Mouse (Mus musculus) liver, embryonic 15.5 days (tissue): Measurements from ENCODE around the gene Pam. TPM values are rescaled to one million over a fixed set of nuclear protein-coding genes. Genes with fewer than 3 reads are reported as not detected.

Source experiments
- ATAC-seq: fragments of 200-750 bp; cut with Nextera tagmentation; 2 replicates; pipeline ENCODE4 v1.8.0; 2017; ENCODE audit warnings: moderate number of reproducible peaks, mild to moderate bottlenecking, moderate library complexity; ENCODE audit not compliant: insufficient read depth
- H3K27ac ChIP-seq: fragments of 300-500 bp; sonication (generic); replicated peaks from 2 replicates; pipeline ENCODE4 v1.5.1; 2015; ENCODE audit warnings: mild to moderate bottlenecking, inconsistent platforms
- H3K27me3 ChIP-seq: fragments of 300-500 bp; sonication (generic); 2 replicates; pipeline ENCODE4 v1.6.1; 2015; ENCODE audit warnings: mild to moderate bottlenecking, inconsistent platforms
- H3K36me3 ChIP-seq: fragments of 300-500 bp; sonication (generic); replicated peaks from 2 replicates; pipeline ENCODE4 v1.6.1; 2015; ENCODE audit warnings: moderate library complexity, mild to moderate bottlenecking, inconsistent platforms
- H3K4me1 ChIP-seq: fragments of 300-500 bp; sonication (generic); replicated peaks from 2 replicates; pipeline ENCODE4 v1.6.1; 2015; ENCODE audit warnings: inconsistent platforms
- H3K4me2 ChIP-seq: fragments of 300-500 bp; sonication (generic); 2 replicates; pipeline ENCODE4 v1.6.1; 2015; ENCODE audit warnings: moderate library complexity, mild to moderate bottlenecking, inconsistent platforms
- H3K4me3 ChIP-seq: fragments of 300-500 bp; sonication (generic); replicated peaks from 2 replicates; pipeline ENCODE4 v1.5.1; 2015; ENCODE audit warnings: mild to moderate bottlenecking, inconsistent platforms
- H3K9ac ChIP-seq: fragments of 300-500 bp; sonication (generic); 2 replicates; pipeline ENCODE4 v1.6.1; 2015; ENCODE audit warnings: moderate library complexity, mild to moderate bottlenecking, inconsistent platforms
- H3K9me3 ChIP-seq: fragments of 300-500 bp; sonication (generic); replicated peaks from 2 replicates; pipeline ENCODE4 v1.6.1; 2016; ENCODE audit warnings: inconsistent platforms
- WGBS: fragments of 180-500 bp; shearing (Covaris S2); methylation state at CpG from one replicate; pipeline ENCODE4 v1.1.7; 2015; ENCODE audit warnings: mixed read lengths; ENCODE audit not compliant: insufficient replicate concordance; 5-methylcytosine and 5-hydroxymethylcytosine counted together
- polyA plus RNA-seq: library from polyadenylated mRNA; unstranded; fragments of >200 nt; fragmentation: Nextera tagmentation; extraction: Ambion mirVana; gene quantifications from 2 replicates; pipeline ENCODE4 v1.2.1, GENCODE M21; 2015

Gene Pam
- polyA plus RNA-seq, result 7.1 and 7.5 TPM in 2 replicates

DNA sequence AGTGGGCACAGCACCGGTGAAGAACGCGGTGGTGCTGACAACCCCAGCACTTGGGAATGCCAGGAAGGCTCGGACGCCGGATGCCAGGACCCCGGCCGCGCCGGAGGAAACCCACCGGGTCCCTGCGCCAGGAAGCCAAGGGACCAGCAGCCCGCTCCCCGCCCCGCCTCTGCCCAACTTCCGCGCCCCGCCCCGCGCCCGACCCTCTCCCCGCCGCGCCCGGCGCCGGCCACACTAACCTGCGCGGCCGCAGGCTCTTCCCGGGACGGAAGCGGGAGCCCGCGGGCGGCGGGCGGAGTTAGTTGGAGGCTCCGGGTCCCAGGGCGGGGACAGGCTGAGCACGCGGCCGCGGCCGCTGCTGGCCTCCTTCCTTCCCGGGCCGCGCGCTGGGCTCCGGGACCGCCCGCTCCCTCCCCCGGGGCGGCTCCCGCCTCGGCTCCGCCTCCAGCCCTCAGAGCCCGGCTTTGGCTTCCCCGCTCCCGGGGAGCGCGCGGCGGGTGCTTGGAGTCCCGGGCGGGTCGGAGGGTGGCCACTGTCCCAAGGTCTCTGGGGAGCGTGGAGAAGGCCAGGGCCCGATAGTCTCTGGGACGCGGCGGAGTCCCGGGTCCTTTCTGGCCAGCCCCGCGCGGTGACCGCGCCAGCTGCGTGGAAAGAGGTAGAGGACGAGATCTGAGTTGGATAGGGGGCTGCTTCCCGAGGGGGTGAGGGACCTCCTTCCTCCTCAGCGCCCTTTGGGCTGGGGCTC is at the start of gene Pam:
Pam (minus strand) TSS at position 401 of the 745 bp plus-strand sequence.
- Histone ChIP-seq H3K36me3 (no peaks in the 10 kb centered on the region), H3K4me1 (peaks cover 9% of the 10 kb centered on the region), H3K4me2 (peak within 1 kb of the TSS; percentile 81), H3K27me3 (peaks cover 30% of the 10 kb centered on the region), H3K9me3 (no peaks in the 10 kb centered on the region), H3K9ac (peak within 1 kb of the TSS; percentile 54), H3K4me3 (peak within 1 kb of the TSS; percentile 65), H3K27ac (0 out of 2 replicates have a peak within 1 kb of the TSS, but pooled peaks have one; percentile 6)
- peak; percentile 95 for ATAC-seq
- WGBS, result under 1% methylated on average over 80 of the region's 82 CpGs

DNA sequence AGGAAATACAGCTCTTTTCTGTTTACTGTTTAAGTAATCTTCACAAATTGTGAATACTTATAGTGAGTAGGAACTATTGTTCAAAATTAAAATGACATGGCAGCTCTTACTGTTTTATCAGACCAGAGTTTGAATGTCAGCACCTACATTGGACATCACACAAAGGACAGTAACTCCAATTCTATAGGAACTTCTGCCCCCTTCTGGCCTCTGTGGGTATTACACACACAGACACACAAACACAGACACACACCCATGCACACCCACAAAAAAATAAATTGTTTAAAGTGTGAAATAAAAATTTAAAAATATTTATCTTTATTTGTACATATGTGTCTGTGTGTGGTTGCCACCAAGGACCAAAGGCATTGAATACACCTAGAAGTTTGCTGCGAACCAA is 49.4 kb upstream of the Pam start:
- Histone ChIP-seq H3K36me3 (no peaks in the 10 kb centered on the region), H3K4me1 (no peaks in the 10 kb centered on the region), H3K27ac (no peak overlapping the region), H3K9ac (no peak overlapping the region), H3K4me3 (no peak overlapping the region), H3K27me3 (no peaks in the 10 kb centered on the region), H3K4me2 (no peak overlapping the region), H3K9me3 (no peaks in the 10 kb centered on the region)
- WGBS, result 70% methylated on average over 1 of the region's 1 CpGs
- ATAC-seq, result no peak

DNA sequence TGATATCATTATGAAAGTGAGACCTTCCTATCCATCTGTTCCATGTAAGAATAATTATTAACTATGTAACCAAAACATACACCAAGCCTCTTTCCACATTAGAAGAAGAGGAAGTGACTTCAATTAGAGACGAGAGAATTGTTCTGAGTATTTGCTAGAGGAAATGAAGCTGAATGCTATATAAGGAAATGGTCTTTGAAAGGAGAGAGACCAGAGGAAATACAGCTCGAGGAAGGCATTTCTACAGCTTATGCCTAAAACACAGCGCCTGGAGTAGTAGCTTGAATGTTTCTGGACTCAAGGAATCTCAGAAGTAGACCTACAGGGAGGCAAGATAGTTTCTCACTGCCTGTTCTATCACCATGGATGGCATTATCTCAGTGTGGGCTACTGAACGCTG is 35.8 kb upstream of the Pam start:
- Histone ChIP-seq H3K27ac (0 out of 2 replicates have a peak overlapping the region, but pooled peaks have one; percentile 41), H3K4me1 (no peaks in the 10 kb centered on the region), H3K27me3 (no peaks in the 10 kb centered on the region), H3K9me3 (no peaks in the 10 kb centered on the region), H3K9ac (no peak overlapping the region), H3K4me3 (no peak overlapping the region), H3K36me3 (no peaks in the 10 kb centered on the region), H3K4me2 (no peak overlapping the region)
- 14% methylated on average over 4 of the region's 4 CpGs for WGBS
- ATAC-seq, result no peak

DNA sequence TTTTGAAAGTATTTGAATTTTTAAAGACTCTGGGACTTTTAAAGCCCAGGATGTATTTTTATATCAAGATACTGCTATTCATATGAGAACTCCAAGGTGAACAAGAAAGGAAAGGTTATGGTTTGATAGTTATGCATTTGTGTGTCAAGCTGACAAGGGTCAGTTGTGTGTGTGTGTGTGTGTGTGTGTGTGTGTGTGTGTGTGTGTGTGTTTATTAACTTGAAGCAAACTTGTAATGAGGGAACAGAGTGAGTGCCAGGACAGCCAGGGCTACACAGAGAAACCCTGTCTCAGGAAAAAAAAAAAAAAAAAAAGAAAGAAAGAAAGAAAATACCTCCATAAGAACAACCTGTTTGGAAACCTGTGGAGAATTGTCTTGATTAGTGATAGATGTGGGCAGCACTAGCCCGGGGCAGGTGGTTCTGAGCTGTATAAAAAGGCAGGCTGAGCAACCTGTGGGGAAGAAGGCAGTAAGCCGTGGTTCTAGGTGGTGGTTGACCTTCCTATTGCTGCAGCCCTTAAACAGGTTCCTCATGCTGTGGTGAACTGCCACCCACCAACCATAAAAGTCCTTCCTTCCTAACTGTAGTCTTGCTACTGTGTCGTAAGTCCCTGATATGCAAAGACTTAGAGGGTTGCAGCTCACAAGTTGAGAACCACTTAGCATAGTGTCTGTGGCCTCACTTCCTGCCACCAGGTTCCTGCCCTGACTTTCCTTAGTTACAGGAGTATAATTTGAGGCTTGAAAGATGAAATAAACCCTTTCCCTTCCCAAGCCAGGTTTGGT is 34.3 kb upstream of the Pam start:
- Histone ChIP-seq H3K4me2 (no peak overlapping the region), H3K36me3 (no peaks in the 10 kb centered on the region), H3K27me3 (no peaks in the 10 kb centered on the region), H3K4me3 (no peak overlapping the region), H3K9ac (no peak overlapping the region), H3K9me3 (no peaks in the 10 kb centered on the region), H3K4me1 (no peaks in the 10 kb centered on the region), H3K27ac (no peak overlapping the region)
- 45% methylated on average over 3 of the region's 3 CpGs for WGBS
- peak; percentile 44 for ATAC-seq

DNA sequence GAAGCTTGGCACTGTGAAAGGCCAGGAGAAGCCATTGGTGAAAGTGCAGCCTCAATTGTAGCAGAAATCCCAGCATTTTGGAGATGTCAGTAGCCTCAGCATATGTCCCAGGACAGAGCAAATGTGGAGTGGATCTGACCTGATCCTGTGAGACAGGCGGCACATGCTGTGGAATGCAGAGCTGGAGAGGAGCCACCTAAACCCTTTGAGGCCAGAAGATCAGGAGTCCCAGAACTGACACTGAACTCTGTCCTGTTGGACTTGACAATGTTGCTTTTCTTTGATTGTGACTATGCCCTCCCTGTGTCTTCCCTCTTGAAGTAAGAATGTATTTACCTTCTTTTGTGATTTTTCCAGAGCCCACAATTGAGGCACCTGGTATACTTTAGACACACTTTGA is 33.7 kb upstream of the Pam start:
- no peaks in the 10 kb centered on the region for H3K4me1 ChIP-seq
- H3K9ac ChIP-seq, result no peak overlapping the region
- H3K9me3 ChIP-seq, result no peaks in the 10 kb centered on the region
- H3K27ac ChIP-seq, result no peak overlapping the region
- H3K4me2 ChIP-seq, result no peak overlapping the region
- no peak overlapping the region for H3K4me3 ChIP-seq
- WGBS, result 45% methylated on average over 1 of the region's 1 CpGs
- no peak for ATAC-seq
- H3K36me3 ChIP-seq, result no peaks in the 10 kb centered on the region
- H3K27me3 ChIP-seq, result no peaks in the 10 kb centered on the region

DNA sequence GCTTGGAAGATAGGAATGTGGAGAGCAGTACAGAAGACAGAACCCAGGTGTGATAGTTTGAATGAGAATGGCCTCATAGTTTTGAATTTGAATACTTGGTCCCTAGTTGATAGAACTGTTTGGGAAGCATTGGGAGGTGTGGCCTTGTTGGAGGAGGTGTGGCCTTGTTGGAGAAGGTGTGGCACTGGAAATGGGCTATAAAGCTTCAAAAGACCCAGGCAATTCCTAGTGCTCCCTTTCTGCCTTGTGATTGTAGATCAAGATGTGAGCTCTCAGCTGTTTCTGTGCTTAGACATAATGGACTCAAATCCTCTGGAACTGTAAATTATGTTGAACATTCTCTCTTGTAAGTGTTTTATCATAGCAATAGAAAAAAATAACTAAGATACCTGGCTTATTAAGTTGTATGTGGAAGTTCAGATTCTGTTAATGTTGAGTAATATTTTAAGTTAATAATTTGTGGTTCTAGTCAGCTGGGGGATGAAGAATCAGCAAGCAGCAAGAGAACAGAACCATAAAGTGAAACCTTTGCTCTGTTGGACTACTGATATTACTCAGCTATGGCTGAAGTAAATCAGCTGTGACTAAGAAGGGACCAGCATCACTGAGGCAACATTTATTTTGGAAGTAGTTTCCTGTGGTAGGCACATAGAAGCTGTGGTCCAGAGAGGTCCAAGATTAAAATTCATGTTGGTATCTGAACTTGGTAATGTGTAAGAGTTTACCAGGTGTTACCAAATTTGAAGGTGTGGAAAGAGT is 33.1 kb upstream of the Pam start:
- H3K27me3 ChIP-seq, result no peaks in the 10 kb centered on the region
- no peaks in the 10 kb centered on the region for H3K4me1 ChIP-seq
- H3K4me3 ChIP-seq, result no peak overlapping the region
- ATAC-seq, result no peak
- no peak overlapping the region for H3K9ac ChIP-seq
- H3K27ac ChIP-seq, result no peak overlapping the region
- H3K9me3 ChIP-seq, result no peaks in the 10 kb centered on the region
- no peaks in the 10 kb centered on the region for H3K36me3 ChIP-seq
- no peak overlapping the region for H3K4me2 ChIP-seq

DNA sequence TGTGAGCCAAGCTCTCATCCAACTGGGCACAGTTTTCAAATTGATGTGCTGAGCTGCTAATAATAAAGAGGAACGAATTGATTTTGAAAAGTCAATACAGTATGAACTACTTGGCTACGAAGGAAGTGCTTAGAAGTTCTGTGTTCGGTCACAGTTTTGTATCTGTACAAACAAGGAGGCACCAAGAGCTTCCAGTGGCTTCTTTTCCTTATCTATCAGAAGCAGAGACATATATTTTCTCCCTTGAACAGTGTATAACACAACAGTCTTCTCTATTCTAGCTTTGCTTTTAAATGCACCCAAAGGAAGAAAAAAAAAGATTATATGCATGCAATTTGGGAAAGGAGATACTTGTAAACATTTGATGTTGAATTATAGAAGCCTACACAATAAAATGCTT is 30.8 kb upstream of the Pam start:
- no peaks in the 10 kb centered on the region for H3K9me3 ChIP-seq
- no peak overlapping the region for H3K4me3 ChIP-seq
- H3K36me3 ChIP-seq, result no peaks in the 10 kb centered on the region
- no peak overlapping the region for H3K27ac ChIP-seq
- no peaks in the 10 kb centered on the region for H3K4me1 ChIP-seq
- ATAC-seq, result no peak
- H3K4me2 ChIP-seq, result no peak overlapping the region
- 32% methylated on average over 3 of the region's 3 CpGs for WGBS
- H3K9ac ChIP-seq, result no peak overlapping the region
- no peaks in the 10 kb centered on the region for H3K27me3 ChIP-seq

DNA sequence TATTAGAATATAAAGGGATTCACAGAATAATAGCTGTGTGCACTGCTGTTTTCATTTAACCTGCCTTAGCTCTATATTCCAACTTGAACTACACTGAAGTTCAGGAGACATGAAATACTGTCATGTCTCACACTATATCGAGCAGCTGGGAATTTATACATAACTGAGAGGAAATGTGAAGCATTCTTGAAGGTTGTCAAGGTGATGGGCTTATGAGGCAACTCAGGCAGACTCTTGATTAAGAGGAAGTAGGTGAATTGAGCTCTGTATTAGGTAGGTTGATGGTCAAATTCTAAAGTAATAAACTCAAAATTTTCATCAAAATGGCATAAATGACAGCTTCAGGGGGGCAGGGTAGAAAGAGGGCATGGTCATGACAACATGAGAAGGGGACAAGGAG is 29.3 kb upstream of the Pam start:
- no peaks in the 10 kb centered on the region for H3K9me3 ChIP-seq
- no peak overlapping the region for H3K4me2 ChIP-seq
- 26% methylated on average over 1 of the region's 1 CpGs for WGBS
- H3K27ac ChIP-seq, result no peak overlapping the region
- no peak overlapping the region for H3K9ac ChIP-seq
- no peak for ATAC-seq
- H3K4me3 ChIP-seq, result no peak overlapping the region
- no peaks in the 10 kb centered on the region for H3K36me3 ChIP-seq
- no peaks in the 10 kb centered on the region for H3K27me3 ChIP-seq
- H3K4me1 ChIP-seq, result no peaks in the 10 kb centered on the region

DNA sequence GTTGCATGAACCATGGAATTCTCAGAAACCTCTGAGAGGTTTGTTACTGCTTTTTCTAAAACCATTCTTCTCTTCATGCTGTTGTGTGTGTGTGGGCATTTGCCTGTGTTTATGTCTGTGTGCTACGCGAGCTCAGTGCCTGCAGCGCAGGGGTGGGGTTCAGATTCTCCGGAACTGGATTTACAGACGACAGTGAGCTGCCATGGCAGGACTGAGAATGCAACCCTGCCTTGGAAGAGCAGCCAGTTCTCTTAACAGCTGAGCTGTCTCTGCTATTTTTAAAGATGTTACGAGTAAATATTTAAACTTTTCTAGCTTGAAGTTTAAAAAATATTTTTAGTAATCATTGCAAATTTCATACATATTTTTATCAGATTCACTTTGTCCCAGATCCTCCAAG is 24.1 kb upstream of the Pam start:
- no peak overlapping the region for H3K9ac ChIP-seq
- H3K27ac ChIP-seq, result no peak overlapping the region
- 78% methylated on average over 6 of the region's 6 CpGs for WGBS
- H3K4me2 ChIP-seq, result no peak overlapping the region
- H3K4me3 ChIP-seq, result no peak overlapping the region
- no peaks in the 10 kb centered on the region for H3K27me3 ChIP-seq
- no peaks in the 10 kb centered on the region for H3K9me3 ChIP-seq
- ATAC-seq, result no peak
- H3K36me3 ChIP-seq, result no peaks in the 10 kb centered on the region
- H3K4me1 ChIP-seq, result no peaks in the 10 kb centered on the region

DNA sequence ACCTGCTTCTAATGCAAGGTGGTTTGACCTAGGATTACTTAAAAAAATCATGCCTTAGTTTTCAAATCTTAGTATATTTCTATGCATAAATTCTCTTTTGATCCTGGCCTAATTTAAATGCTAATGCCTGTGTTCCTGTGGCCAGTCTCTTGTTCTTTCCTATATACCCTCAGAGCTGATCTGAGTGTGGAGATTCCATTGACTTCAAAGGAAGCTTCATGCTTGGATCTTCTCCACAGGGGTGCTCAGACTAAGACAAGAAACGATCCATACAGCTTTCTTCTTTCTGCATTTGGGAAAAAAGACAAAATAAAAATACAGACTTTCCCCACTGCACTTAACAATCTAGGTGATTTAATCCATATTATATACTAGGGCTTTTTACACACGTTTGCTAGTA is 12.2 kb upstream of the Pam start:
- no peaks in the 10 kb centered on the region for H3K36me3 ChIP-seq
- H3K9ac ChIP-seq, result no peak overlapping the region
- H3K27ac ChIP-seq, result no peak overlapping the region
- no peaks in the 10 kb centered on the region for H3K4me1 ChIP-seq
- no peak for ATAC-seq
- H3K4me3 ChIP-seq, result no peak overlapping the region
- 43% methylated on average over 2 of the region's 2 CpGs for WGBS
- no peak overlapping the region for H3K4me2 ChIP-seq
- no peaks in the 10 kb centered on the region for H3K27me3 ChIP-seq
- no peaks in the 10 kb centered on the region for H3K9me3 ChIP-seq

DNA sequence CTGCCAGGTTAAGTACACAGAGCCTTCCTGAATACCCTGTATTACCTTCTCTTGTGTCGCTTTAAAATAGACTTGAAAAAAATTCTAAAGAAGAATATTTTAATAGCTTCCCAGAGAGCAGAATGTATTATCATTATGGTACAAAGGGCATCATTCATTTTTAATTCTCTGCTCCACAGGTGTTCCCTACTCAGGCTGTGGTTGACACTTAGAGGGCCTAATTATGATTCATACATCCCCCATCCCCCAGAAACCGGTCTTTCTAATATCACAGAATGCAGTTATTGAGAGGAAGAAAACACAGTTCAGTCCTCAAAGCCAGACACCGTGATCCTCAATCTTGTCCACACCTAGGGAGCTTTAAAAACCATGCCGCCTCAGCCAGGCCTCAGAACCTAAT is 4.0 kb upstream of the Pam start:
- H3K36me3 ChIP-seq, result no peaks in the 10 kb centered on the region
- H3K27ac ChIP-seq, result no peak overlapping the region
- no peak overlapping the region for H3K4me2 ChIP-seq
- ATAC-seq, result no peak
- 70% methylated on average over 4 of the region's 4 CpGs for WGBS
- H3K9me3 ChIP-seq, result no peaks in the 10 kb centered on the region
- H3K27me3 ChIP-seq, result peaks cover 28% of the 10 kb centered on the region
- peaks cover 9% of the 10 kb centered on the region for H3K4me1 ChIP-seq
- no peak overlapping the region for H3K4me3 ChIP-seq
- no peak overlapping the region for H3K9ac ChIP-seq
